Mouse (Mus musculus) cortical plate, adult 2 months (tissue): Measurements from ENCODE around the gene Ldb2.
A peak's percentile ranks its signal among the peaks of the same experiment; 100 is the strongest.

Experiments
- CTCF ChIP-seq: fragments of 200-500 bp; IDR thresholded peaks from 2 replicates; pipeline ENCODE4 v1.5.1; 2011; ENCODE audit warnings: mild to moderate bottlenecking, control low read depth, low read length; ENCODE audit not compliant: insufficient read depth; ENCODE audit errors: extremely low read depth
- POLR2A ChIP-seq: fragments of 200-500 bp; IDR thresholded peaks from 2 replicates; pipeline ENCODE4 v1.6.1; 2011; ENCODE audit warnings: mild to moderate bottlenecking, low read length, control low read depth; ENCODE audit not compliant: insufficient read depth; ENCODE audit errors: extremely low read depth

DNA sequence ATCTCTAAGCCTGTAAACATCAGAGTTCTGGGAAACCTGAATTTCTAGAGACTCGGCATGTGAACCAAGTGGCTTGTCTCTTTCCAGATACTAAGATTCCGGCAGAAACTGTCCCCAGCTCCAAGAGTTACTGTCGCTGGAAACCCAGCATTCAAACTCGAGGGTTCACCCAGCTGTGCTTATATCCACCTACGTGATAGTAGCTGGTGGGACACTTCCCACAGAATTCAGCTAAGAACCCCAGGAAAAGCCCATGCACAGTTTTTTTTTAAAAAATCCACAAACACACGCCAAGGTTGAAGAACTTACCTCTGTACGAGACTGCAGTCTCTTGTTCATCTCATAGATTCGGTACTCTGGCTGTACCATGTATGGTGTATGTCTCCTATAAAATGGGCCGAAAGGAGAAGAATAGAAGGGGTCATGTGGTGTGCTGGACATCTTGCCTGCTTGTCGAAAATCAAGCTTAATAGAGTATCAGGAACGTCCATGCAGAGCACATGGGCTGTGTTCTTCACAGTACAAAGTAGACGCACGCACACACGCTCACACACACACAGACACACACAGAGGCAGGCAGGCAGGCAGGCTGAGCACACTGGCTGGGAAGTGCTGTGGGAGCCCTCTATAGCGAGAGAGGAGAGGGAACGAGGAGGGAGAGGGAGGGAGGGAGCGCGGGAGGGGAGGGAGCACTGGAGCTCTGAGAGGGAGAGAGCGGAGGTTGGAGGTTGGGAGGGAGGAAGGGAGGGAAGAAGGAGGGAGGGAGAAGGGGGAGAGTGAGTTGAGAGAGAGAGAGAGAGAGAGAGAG lies at the start of gene Ldb2:
- TF ChIP-seq CTCF (no peak), POLR2A (peak; percentile 85)
